Mouse (Mus musculus) Patski (cell line): Measurements from ENCODE around the gene Jup. TPM values are rescaled to one million over a fixed set of nuclear protein-coding genes. Genes with fewer than 3 reads are reported as not detected.

Experiments used
- ATAC-seq: fragments of 100-300 bp; one replicate; pipeline ENCODE4 v1.8.0; 2021
- CTCF ChIA-PET: fragments of 350-600 bp; sonication (Branson Sonifier 250); formaldehyde crosslinking; loops from one replicate; lab custom pipeline; 2022; ENCODE audit warnings: inconsistent platforms; lab: Charles Lee
- POLR2A ChIA-PET: fragments of 350-600 bp; sonication (Branson Sonifier 250); formaldehyde crosslinking; loops from one replicate; lab custom pipeline; 2022; ENCODE audit warnings: antibody characterized with exemption, inconsistent platforms; lab: Charles Lee
- DNase-seq: peaks from one replicate; pipeline ENCODE4 v3.0.0-alpha.2; 2011; ENCODE audit warnings: low read depth, low spot score
- H3K27me3 ChIP-seq: fragments of 371-371 bp; one replicate; pipeline ENCODE4 v1.5.1; 2021
- CTCF ChIP-seq: fragments of 100-300 bp; IDR thresholded peaks from one replicate; pipeline ENCODE4 v1.5.1; 2021
- in situ Hi-C: fragments of 300-500 bp; cut with MboI; formaldehyde crosslinking; loops from 3 replicates; pipeline ENCODE4 v1.11.1; 2018; ENCODE audit warnings: low pct_unique_long_range_greater_than_20kb, mixed read lengths
- polyA plus RNA-seq: library from polyadenylated mRNA; unstranded; gene quantifications from one replicate; pipeline ENCODE4 v1.2.3, GENCODE M21; 2021

The Jup gene
- polyA plus RNA-seq, 1 experiment from 2014 or later = 71.6 TPM

DNA sequence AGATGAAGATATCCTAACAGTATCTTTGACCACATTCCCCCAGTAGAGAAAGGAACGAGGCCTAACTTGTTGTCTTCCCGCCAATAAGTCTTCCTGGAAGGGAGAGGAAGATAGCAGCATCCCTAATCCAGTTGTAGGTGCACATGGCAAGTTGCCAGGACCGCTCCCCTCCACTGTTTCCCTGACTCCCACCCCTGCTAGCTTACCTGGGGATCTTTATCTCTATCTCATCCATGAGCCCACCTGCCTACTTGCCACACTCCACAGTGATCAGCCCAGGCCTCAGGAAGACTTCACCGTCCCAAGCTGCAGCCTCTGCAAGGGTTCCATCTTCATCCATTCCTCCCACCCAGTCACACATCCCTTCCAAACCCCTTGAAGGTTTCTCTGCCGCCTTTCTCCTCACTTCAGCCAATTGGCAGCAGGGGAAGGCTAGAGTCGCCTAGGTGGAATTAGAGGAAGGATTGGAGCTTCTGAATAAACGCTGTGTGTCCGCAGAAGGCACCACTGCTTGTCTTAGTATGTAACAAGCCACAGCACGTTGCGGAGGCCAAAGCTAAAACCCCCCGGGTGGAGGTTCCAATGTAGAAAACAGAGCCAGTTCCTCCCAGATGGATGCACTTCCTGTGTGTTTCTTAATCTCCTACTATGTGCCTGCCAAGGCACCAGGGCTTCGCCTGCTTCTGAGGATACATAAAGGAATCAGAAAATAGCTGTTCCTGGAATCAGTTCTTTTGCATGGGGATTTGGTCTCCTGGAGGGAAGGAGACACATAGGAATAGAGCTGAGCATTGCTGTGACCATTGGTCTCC lies 2.4 kb upstream of the Jup start:
- ChIA-PET POLR2A (no interaction called here), CTCF (interaction anchor here (1.3 kb wide), 1 partner anchor 10 kb away, joined by 3 read pairs; no protein-coding TSS in a partner anchor)
- in situ Hi-C loops = no loop called here
- no peaks in the 10 kb centered on the region for H3K27me3 ChIP-seq
- DNase-seq = no peak
- ATAC-seq = no peak
- TF ChIP-seq CTCF = no peak

DNA sequence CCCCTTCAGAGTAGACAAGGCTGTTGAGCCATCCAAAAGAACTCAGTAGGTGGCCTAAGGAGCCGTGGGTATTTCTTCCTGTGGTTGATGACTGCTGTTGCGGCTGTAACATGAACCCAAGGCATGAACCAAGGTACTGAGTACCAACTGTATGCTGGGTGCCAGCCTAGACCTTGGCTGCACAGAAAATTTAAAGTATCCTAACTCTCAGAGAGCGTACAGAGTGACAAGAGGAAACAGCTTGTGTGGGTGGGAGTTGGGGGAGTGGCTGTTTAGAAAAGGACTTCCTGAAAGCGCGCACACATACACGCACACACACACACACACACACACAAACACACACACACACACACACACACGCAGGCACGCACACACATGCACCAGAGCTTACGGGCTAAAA lies 1.8 kb upstream of the Jup start:
- no peak for TF ChIP-seq CTCF
- ChIA-PET CTCF (no interaction called here), POLR2A (no interaction called here)
- ATAC-seq (no peak), DNase-seq (no peak)
- H3K27me3 ChIP-seq = no peaks in the 10 kb centered on the region
- in situ Hi-C loops = no loop called here

DNA sequence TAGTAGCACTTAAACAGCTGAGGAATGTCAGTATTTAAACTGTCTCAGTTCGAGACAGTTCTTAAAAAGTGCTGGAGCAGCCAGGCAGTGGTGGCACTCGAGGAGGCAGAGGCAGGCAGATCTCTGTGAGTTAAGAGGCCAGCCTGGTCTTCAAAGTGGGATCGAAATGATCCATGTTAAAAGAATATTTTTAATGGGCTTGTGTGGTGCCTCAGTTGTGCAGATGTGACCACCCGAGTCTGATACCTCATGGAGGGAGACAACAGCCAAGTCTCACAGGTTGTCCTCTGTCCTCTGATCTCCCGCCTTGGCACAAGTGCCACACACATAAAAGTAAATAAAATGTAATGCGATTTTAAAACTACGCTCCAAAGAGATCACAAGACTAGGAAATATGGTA lies 954 bp upstream of the Jup start:
- TF ChIP-seq CTCF = no peak
- ATAC-seq = no peak
- in situ Hi-C loops = no loop called here
- ChIA-PET POLR2A (interaction anchor here (0.6 to 1.4 kb wide), 2 partner anchors 27 to 126 kb away, joined by 3 read pairs; no protein-coding TSS in a partner anchor), CTCF (no interaction called here)
- no peak for DNase-seq
- no peaks in the 10 kb centered on the region for H3K27me3 ChIP-seq

DNA sequence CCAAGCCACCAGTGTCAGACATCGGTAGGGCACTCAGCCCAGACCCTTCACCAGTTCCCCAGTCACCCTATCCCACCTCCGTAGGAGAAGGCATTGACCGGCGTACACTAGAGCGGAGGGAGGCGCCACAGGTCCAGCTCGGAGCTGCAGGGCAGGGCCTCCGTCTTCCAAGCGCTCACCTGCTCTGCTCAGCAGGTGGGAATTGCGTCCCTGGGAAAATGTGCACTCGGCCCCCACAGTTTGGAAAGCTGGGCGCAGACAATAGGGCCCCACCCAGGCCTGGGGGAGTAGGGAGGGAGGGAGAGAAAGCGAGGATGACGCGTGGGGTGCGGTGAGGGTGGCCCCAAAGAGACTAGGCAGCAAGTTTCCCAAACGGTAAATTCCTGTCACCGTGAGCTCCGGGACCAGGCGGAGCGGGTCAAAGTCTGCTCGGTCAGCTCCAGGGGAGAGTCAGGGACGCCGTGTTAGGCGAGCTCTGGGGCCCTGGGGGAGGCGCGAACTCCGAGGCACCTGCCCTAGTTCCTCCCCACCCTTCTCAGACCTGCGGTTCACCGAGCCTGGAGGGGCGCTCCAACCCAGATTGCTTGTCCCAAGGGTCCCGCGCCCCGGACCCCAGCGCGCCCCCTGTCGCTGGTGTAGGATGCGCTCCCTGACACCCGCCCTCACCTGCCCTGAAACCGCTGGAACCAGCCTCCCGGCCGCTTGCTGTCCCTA lies 520 bp downstream of the Jup start:
- POLR2A ChIA-PET = interaction anchor here (0.9 to 1.5 kb wide), 5 partner anchors 17 to 128 kb away, joined by 3 to 6 read pairs (median 3); no protein-coding TSS in a partner anchor
- no peak for TF ChIP-seq CTCF
- CTCF ChIA-PET = interaction anchor here (0.8 to 4.4 kb wide), 7 partner anchors 10 to 40 kb away, joined by 3 to 14 read pairs (median 3); partner anchors contain the start of gene P3h4
- DNase-seq = no peak
- H3K27me3 ChIP-seq = no peaks in the 10 kb centered on the region
- ATAC-seq = no peak
- in situ Hi-C loops = no loop called here

DNA sequence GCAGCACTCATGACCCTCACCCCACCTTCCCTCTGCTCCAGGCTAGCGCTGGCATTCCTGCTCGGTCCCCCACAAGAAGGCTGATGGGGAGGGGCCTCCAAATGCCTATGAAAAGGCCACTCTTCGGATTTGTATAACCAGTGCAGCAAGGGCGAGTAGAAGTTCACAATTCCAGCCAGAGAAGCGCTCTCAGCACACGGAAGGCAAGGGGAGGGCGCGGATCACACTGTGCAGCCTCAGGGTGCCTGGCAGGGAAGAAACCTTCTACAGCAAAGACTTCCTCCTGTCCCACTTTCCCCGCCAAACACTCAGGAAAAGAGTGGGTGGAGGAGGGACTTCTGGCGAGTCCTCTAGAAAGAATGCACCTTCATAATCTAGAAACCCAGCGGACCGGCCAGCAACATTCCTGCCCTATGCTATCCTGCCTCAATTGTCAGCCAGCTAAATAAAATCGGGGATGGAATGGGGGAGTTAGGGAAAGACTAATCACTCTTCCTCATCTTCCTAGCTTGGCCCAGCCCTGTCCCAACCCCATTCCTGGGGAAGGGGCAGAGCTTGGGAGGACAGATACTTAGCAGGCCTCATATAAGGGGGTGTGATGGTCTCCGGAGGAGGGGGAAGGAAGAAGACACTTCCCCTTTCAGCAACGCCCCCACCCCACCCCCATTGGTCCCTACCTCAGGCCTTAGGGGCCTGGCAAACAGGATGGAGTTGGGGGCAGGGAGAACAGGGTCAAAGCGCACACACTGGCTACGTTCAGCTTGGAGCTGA lies 1.5 kb downstream of the Jup start:
- in situ Hi-C loops = no loop called here
- DNase-seq (no peak), ATAC-seq (peak; percentile 19)
- H3K27me3 ChIP-seq = no peaks in the 10 kb centered on the region
- ChIA-PET POLR2A (interaction anchor here (0.9 to 1.5 kb wide), 2 partner anchors 18 to 119 kb away, joined by 3 to 6 read pairs; no protein-coding TSS in a partner anchor), CTCF (interaction anchor here (1.2 to 4.4 kb wide), 5 partner anchors 8 to 32 kb away, joined by 3 to 14 read pairs (median 3); partner anchors contain the start of gene P3h4)
- no peak for TF ChIP-seq CTCF

DNA sequence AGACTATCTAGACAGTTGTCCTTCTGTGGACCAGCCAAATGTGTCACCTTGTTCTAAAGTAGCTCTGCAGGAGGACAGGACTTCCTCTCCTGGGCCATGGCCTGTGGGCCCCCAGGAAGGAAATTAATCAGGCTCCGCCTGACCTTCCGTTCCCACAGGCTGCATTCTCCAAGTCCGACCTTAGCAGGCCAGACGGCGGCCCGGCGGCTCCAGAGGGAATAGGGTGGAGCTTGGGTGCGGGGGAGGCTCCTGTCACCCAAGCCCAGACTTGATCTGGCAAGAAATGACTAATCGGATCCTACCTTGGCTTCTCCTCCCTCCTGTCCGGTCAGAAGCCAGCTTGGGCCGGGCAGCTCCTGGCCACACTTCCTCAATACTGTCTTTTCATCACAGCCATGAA lies 2.4 kb downstream of the Jup start:
- ATAC-seq (peak; percentile 29), DNase-seq (no peak)
- in situ Hi-C loops = no loop called here
- no peak for TF ChIP-seq CTCF
- POLR2A ChIA-PET = interaction anchor here (0.6 to 0.7 kb wide), 2 partner anchors 34 to 39 kb away, joined by 3 read pairs; no protein-coding TSS in a partner anchor
- CTCF ChIA-PET = interaction anchor here (1.2 to 4.4 kb wide), 2 partner anchors 9 to 31 kb away, joined by 3 to 14 read pairs; no protein-coding TSS in a partner anchor
- H3K27me3 ChIP-seq = no peaks in the 10 kb centered on the region

DNA sequence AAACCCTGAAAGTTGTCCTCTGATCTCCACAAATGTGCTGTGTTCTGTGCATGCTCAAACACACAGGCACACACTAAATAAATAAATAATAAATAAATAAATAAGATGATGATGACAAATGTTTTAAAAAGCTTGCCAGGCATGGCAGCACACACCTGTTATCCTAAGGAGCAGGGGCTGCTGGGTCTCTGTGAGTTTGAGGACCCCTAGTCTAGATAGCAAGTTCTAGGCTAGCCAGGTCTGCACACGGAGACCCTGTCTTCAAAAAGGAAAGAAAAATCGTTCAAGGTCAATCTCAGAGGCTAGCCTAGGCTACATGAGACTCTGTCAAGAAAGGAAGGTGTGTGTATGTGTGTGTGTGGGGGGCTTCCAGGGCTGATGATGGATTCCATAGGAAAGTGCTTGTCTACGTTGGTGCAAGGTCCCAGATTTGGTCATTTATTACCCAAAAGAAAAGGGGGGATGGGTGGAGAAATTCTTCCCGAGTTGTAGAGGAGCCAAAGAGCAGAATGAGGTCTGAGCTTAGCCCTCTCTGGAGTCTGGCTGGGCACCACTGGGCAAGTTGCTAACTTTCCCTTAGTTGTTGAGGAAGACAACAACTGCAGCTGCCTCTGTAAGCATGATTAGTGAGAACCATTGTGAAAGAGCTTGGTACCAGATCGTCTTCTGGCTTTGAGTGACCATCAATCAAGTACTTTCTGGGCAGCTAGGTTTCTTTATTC lies 3.0 kb downstream of the Jup start:
- DNase-seq (no peak), ATAC-seq (no peak)
- in situ Hi-C loops = no loop called here
- ChIA-PET CTCF (interaction anchor here (1.2 to 4.4 kb wide), 2 partner anchors 10 to 30 kb away, joined by 3 to 14 read pairs; no protein-coding TSS in a partner anchor), POLR2A (interaction anchor here (0.7 kb wide), 1 partner anchor 35 kb away, joined by 3 read pairs; no protein-coding TSS in a partner anchor)
- TF ChIP-seq CTCF = no peak
- no peaks in the 10 kb centered on the region for H3K27me3 ChIP-seq

GRCm38 (mm10) chr11:100393733-100394132 lies 3.8 kb downstream of the Jup start:
- ATAC-seq = no peak
- H3K27me3 ChIP-seq = no peaks in the 10 kb centered on the region
- POLR2A ChIA-PET = no interaction called here
- in situ Hi-C loops = no loop called here
- no peak for DNase-seq
- no peak for TF ChIP-seq CTCF
- CTCF ChIA-PET = interaction anchor here (4.4 kb wide), 1 partner anchor 29 kb away, joined by 14 read pairs; no protein-coding TSS in a partner anchor

DNA sequence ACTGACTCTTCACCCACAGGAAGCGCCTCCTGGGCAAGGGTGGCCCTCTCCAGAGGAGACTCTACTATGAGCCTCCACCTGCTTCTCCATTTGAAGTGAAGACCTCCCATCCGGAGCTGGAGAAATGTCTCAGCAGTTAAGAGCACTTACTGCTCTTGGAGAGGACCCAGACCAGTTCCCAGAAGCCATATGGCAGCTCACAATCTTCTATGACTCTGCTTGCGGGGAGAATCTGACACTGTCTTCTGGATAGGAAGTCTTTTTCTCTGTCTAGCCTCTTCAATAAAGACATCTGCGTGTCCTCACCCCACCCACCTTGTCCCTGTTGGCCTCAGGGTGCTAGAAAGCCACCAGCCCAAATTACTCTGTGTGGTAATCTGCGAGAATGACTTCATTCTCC lies 4.6 kb downstream of the Jup start:
- ChIA-PET POLR2A (no interaction called here), CTCF (interaction anchor here (1.4 kb wide), 1 partner anchor 45 kb away, joined by 3 read pairs; no protein-coding TSS in a partner anchor)
- no peak for TF ChIP-seq CTCF
- in situ Hi-C loops = no loop called here
- DNase-seq (no peak), ATAC-seq (no peak)
- no peaks in the 10 kb centered on the region for H3K27me3 ChIP-seq
